Mouse (Mus musculus) heart, embryonic 14.5 days (tissue): ENCODE measurements around the gene Nfib. TPM values are rescaled to one million over a fixed set of nuclear protein-coding genes. Genes with fewer than 3 reads are reported as not detected.
A peak's percentile ranks its signal among the peaks of the same experiment; 100 is the strongest.

Experiments
- ATAC-seq: fragments of 200-750 bp; cut with Nextera tagmentation; 2 replicates; pipeline ENCODE4 v1.8.0; 2017; ENCODE audit warnings: low read depth, moderate TSS enrichment; ENCODE audit not compliant: insufficient number of reproducible peaks, insufficient read depth, low FRiP score
- H3K27ac ChIP-seq, 2 experiments: fragments of 200-500 bp in 1 of 2; fragments of 300-500 bp in 1 of 2; sonication (generic) in 1 of 2; replicated peaks in 1 of 2; 2 replicates each; pipeline ENCODE4 v1.5.1; 2012 to 2014; ENCODE audit warnings: low read depth in 2 of 2, low read length in 2 of 2, control low read depth in 1 of 2, mild to moderate bottlenecking in 1 of 2, mixed read lengths in 1 of 2; ENCODE audit not compliant: control insufficient read depth in 1 of 2, insufficient read depth in 1 of 2
- H3K27me3 ChIP-seq: fragments of 300-500 bp; sonication (generic); 2 replicates; pipeline ENCODE4 v1.6.1; 2014; ENCODE audit warnings: mild to moderate bottlenecking, low read length, control low read depth; ENCODE audit not compliant: control insufficient read depth, insufficient read depth
- H3K36me3 ChIP-seq: fragments of 300-500 bp; sonication (generic); 2 replicates; pipeline ENCODE4 v1.6.1; 2014; ENCODE audit warnings: mild to moderate bottlenecking, control low read depth, low read length, mixed read lengths; ENCODE audit not compliant: control insufficient read depth, insufficient read depth
- H3K4me1 ChIP-seq, 2 experiments: fragments of 200-500 bp in 1 of 2; fragments of 300-500 bp in 1 of 2; sonication (generic) in 1 of 2; 2 replicates each; pipeline ENCODE4 v1.6.1; 2012 to 2014; ENCODE audit warnings: low read length in 2 of 2, control low read depth in 1 of 2, mixed read lengths in 1 of 2; ENCODE audit not compliant: control insufficient read depth in 2 of 2, insufficient read depth in 2 of 2
- H3K4me2 ChIP-seq: fragments of 300-500 bp; sonication (generic); 2 replicates; pipeline ENCODE4 v1.6.1; 2014; ENCODE audit warnings: mild to moderate bottlenecking, low read length
- H3K4me3 ChIP-seq, 2 experiments: fragments of 200-500 bp in 1 of 2; fragments of 300-500 bp in 1 of 2; sonication (generic) in 1 of 2; 2 replicates each; pipeline ENCODE4 v1.5.1; 2012 to 2014; ENCODE audit warnings: low read length in 2 of 2, mild to moderate bottlenecking in 2 of 2, control low read depth in 1 of 2, low read depth in 1 of 2, moderate library complexity in 1 of 2; ENCODE audit not compliant: control insufficient read depth in 1 of 2, insufficient read depth in 1 of 2
- H3K9ac ChIP-seq: fragments of 300-500 bp; sonication (generic); 2 replicates; pipeline ENCODE4 v1.6.1; 2014; ENCODE audit warnings: mild to moderate bottlenecking, low read length
- H3K9me3 ChIP-seq: fragments of 300-500 bp; sonication (generic); 2 replicates; pipeline ENCODE4 v1.6.1; 2016; ENCODE audit warnings: low read length, control low read depth; ENCODE audit not compliant: control insufficient read depth
- WGBS: fragments of 180-500 bp; shearing (Covaris S2); extraction: QIAGEN DNeasy Blood & Tissue Kit; methylation state at CpG from one replicate; pipeline ENCODE4 v1.1.7; 2014; 5-methylcytosine and 5-hydroxymethylcytosine counted together
- polyA plus RNA-seq: library from polyadenylated mRNA; unstranded; fragments of >200 nt; fragmentation: Nextera tagmentation; extraction: Ambion mirVana; gene quantifications from 2 replicates; pipeline ENCODE4 v1.2.1, GENCODE M21; 2014

Gene Nfib
- polyA plus RNA-seq, 1 experiment from 2014 or later, result 79.8 TPM

GRCm38 (mm10) chr4:82310924-82311734 is 394.4 kb downstream of the Nfib start:
- no peaks in the 10 kb centered on the region for H3K27me3 ChIP-seq
- H3K4me3 ChIP-seq, result no peak overlapping the region
- H3K27ac ChIP-seq, result peak overlapping the region; percentile 75 to 89
- H3K4me2 ChIP-seq, result peak overlapping the region; percentile 17
- peaks cover 4 to 34% of the 10 kb centered on the region in 2 experiments for H3K4me1 ChIP-seq
- H3K9ac ChIP-seq, result peak overlapping the region; percentile 32; the same call in 1 of the 2 replicates
- peaks cover 48% of the 10 kb centered on the region for H3K36me3 ChIP-seq
- ATAC-seq, result no peak
- H3K9me3 ChIP-seq, result 0 out of 2 replicates have a peak, but pooled peaks cover 3% of the 10 kb centered on the region
- WGBS, result 38% methylated on average over 11 of the region's 11 CpGs

- Histone ChIP-seq H3K36me3 (peaks cover 59% of the 10 kb centered on the region), H3K27ac (peak overlapping the region; percentile 55 to 91; a peak in 3 of 4 replicates), H3K9me3 (0 out of 2 replicates have a peak, but pooled peaks cover 3% of the 10 kb centered on the region), H3K27me3 (no peaks in the 10 kb centered on the region), H3K4me2 (no peak overlapping the region), H3K9ac (no peak overlapping the region), H3K4me3 (no peak overlapping the region), H3K4me1 (peaks cover 16 to 36% of the 10 kb centered on the region in 2 experiments)
- WGBS, result 63% methylated on average over 6 of the region's 6 CpGs
- no peak for ATAC-seq
Observed at GRCm38 (mm10) chr4:82306045-82306444, 399.5 kb downstream of the Nfib start.

- ATAC-seq, result peak; percentile 78
- H3K9me3 ChIP-seq, result 0 out of 2 replicates have a peak, but pooled peaks cover 3% of the 10 kb centered on the region
- 19% methylated on average over 17 of the region's 17 CpGs for WGBS
- H3K4me1 ChIP-seq, result peaks cover 16 to 33% of the 10 kb centered on the region in 2 experiments
- no peak overlapping the region for H3K4me3 ChIP-seq
- peak overlapping the region; percentile 91 to 97 for H3K27ac ChIP-seq
- H3K9ac ChIP-seq, result peak overlapping the region; percentile 63
- peaks cover 61% of the 10 kb centered on the region for H3K36me3 ChIP-seq
- peak overlapping the region; percentile 54 for H3K4me2 ChIP-seq
- no peaks in the 10 kb centered on the region for H3K27me3 ChIP-seq
Observed at GRCm38 (mm10) chr4:82304148-82304871, 401.2 kb downstream of the Nfib start.

GRCm38 (mm10) chr4:82303362-82303900 is 402.1 kb downstream of the Nfib start:
- 79% methylated on average over 3 of the region's 3 CpGs for WGBS
- 0 out of 4 replicates have a peak overlapping the region, but pooled peaks of 1 of the 2 experiments have one; percentile 6 for H3K27ac ChIP-seq
- H3K4me3 ChIP-seq, result no peak overlapping the region
- H3K36me3 ChIP-seq, result peaks cover 59% of the 10 kb centered on the region
- H3K4me1 ChIP-seq, result peaks cover 16 to 33% of the 10 kb centered on the region in 2 experiments
- H3K9ac ChIP-seq, result no peak overlapping the region
- no peaks in the 10 kb centered on the region for H3K27me3 ChIP-seq
- H3K9me3 ChIP-seq, result no peaks in the 10 kb centered on the region
- no peak for ATAC-seq
- no peak overlapping the region for H3K4me2 ChIP-seq

- peaks cover 54% of the 10 kb centered on the region for H3K36me3 ChIP-seq
Observed at GRCm38 (mm10) chr4:82302901-82303300, 402.6 kb downstream of the Nfib start.

GRCm38 (mm10) chr4:82298606-82299005 is 406.9 kb downstream of the Nfib start:
- no peak overlapping the region for H3K9ac ChIP-seq
- no peaks in the 10 kb centered on the region for H3K9me3 ChIP-seq
- no peak overlapping the region for H3K4me2 ChIP-seq
- H3K36me3 ChIP-seq, result peaks cover 57% of the 10 kb centered on the region
- 71% methylated on average over 1 of the region's 1 CpGs for WGBS
- no peaks in the 10 kb centered on the region for H3K27me3 ChIP-seq
- no peak overlapping the region for H3K4me3 ChIP-seq
- no peak for ATAC-seq
- no peak overlapping the region for H3K27ac ChIP-seq
- H3K4me1 ChIP-seq, result no peaks in the 10 kb centered on the region

More at GRCm38 (mm10) chr4:82302901-82303300, 402.6 kb downstream of the Nfib start:
- no peak overlapping the region for H3K4me3 ChIP-seq
- H3K4me1 ChIP-seq, result peaks cover 16 to 33% of the 10 kb centered on the region in 2 experiments
- H3K27me3 ChIP-seq, result no peaks in the 10 kb centered on the region
- no peaks in the 10 kb centered on the region for H3K9me3 ChIP-seq
- H3K4me2 ChIP-seq, result no peak overlapping the region
- 94% methylated on average over 6 of the region's 6 CpGs for WGBS
- H3K27ac ChIP-seq, result no peak overlapping the region
- no peak overlapping the region for H3K9ac ChIP-seq
- ATAC-seq, result no peak

GRCm38 (mm10) chr4:82297562-82297961 is 408.0 kb downstream of the Nfib start:
- Histone ChIP-seq H3K9ac (no peak overlapping the region), H3K4me1 (no peaks in the 10 kb centered on the region), H3K27me3 (no peaks in the 10 kb centered on the region), H3K9me3 (no peaks in the 10 kb centered on the region), H3K36me3 (peaks cover 62% of the 10 kb centered on the region), H3K4me2 (no peak overlapping the region), H3K4me3 (no peak overlapping the region), H3K27ac (no peak overlapping the region)
- ATAC-seq, result no peak
- 89% methylated on average over 2 of the region's 2 CpGs for WGBS
